Mouse (Mus musculus): Measurements from ENCODE around the gene Gm3164. TPM values are rescaled to one million over a fixed set of nuclear protein-coding genes. Genes with fewer than 3 reads are reported as not detected.
"Not testable (repeated sequence)": the region's sequence is repeated elsewhere in the genome, so short reads cannot be mapped to it uniquely, and the experiment has no call there.

Gm3164 gene
- polyA plus RNA-seq, 1 experiment, result 1.2 TPM

- not testable (repeated sequence) for H3K27ac ChIP-seq (ENCODE audit: insufficient read depth, low read length); H3K4me3 ChIP-seq (replicated peaks; ENCODE audit: insufficient read depth, low read depth, low read length); H3K4me1 ChIP-seq (ENCODE audit: control insufficient read depth, insufficient read depth, low read length); H3K27me3 ChIP-seq (ENCODE audit: control insufficient read depth, insufficient read depth, low read length); DNase-seq
Observed at GRCm38 (mm10) chr14:4430692-4431091, 15.4 kb downstream of the Gm3164 start, which contains the start of gene Gm3173. TSS of gene Gm3173 (plus strand) at chr14:4430992.

GRCm38 (mm10) chr14:4481445-4481844, 66.2 kb downstream of the Gm3164 start, which contains the start of gene Gm3182:
TSS of gene Gm3182 (plus strand) at chr14:4481745.
- not testable (repeated sequence) for H3K27me3 ChIP-seq (ENCODE audit: control insufficient read depth, insufficient read depth, low read length); H3K4me3 ChIP-seq (replicated peaks; ENCODE audit: insufficient read depth, low read depth, low read length); H3K27ac ChIP-seq (ENCODE audit: insufficient read depth, low read length); DNase-seq; H3K4me1 ChIP-seq (ENCODE audit: control insufficient read depth, insufficient read depth, low read length)
- WGBS, result 57% methylated on average over 1 of the region's 2 CpGs

Other genes starting within 250 kb of the Gm3164 start
- gene Gm2974, start 232.9 kb upstream of the Gm3164 start, polyA plus RNA-seq (2012; rRNA removed), result 0.54 and 0.72 TPM in 2 replicates
- not detected in 2 replicates for gene Gm3138, start 165.8 kb upstream of the Gm3164 start, polyA plus RNA-seq (2012; rRNA removed)
- gene Gm3149, start 98.2 kb upstream of the Gm3164 start, polyA plus RNA-seq (2012; rRNA removed), result not detected in 2 replicates
- 0.80 and 1.0 TPM in 2 replicates for gene 2610042L04Rik, start 80.7 kb upstream of the Gm3164 start, polyA plus RNA-seq (2012; rRNA removed)
- gene Gm3159, start 17.9 kb upstream of the Gm3164 start, polyA plus RNA-seq (2012; rRNA removed), result not detected in 2 replicates
- gene Gm3173, start 15.5 kb downstream of the Gm3164 start, polyA plus RNA-seq (2012; rRNA removed), result 1.1 and 1.4 TPM in 2 replicates
- gene Gm3182, start 66.3 kb downstream of the Gm3164 start, polyA plus RNA-seq (2012; rRNA removed), result 0.11 and 0.21 TPM in 2 replicates
- not detected in 2 replicates for gene Gm3047, start 140.0 kb downstream of the Gm3164 start, polyA plus RNA-seq (2012; rRNA removed)
- 0.16 and 0.26 TPM in 2 replicates for gene Gm8159, start 216.9 kb downstream of the Gm3164 start, polyA plus RNA-seq (2012; rRNA removed)
- gene Gm3239, start 248.7 kb downstream of the Gm3164 start, polyA plus RNA-seq (2012; rRNA removed), result 0.67 and 1.0 TPM in 2 replicates

Measured in cerebellum, adult 2 months (tissue).